Mouse (Mus musculus): Measurements from ENCODE around the gene Pigv.

DNA sequence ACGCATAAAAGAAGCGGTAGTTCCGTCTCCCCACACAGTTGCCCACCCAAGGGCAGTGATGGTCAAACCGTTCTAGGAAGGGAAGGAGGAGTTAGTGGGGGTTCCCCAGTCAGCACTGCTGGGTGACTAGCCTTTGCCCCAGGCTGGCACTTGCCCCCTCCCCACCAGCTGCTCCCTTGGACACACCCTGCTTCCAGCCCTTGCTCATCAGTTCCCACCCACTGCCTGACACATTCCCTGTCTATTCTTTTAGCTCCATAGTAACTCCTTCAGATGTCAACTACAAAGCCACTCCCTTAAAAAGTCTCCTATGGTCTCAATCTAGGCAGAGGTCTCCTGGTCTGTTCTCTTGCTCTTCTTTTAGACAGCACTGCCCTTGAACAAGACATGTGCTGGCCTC, 58.6 kb downstream of the Pigv start:
- TF ChIP-seq USF1 (IDR thresholded peaks at IDR 0.05; ENCODE audit: low read depth) = no peak
- TF ChIP-seq TCF3 (IDR thresholded peaks at IDR 0.05; ENCODE audit: insufficient read length, low read depth) = no peak
- no peak for TF ChIP-seq POLR2A (IDR thresholded peaks at IDR 0.05; ENCODE audit: insufficient read length, low read depth)
- no peak for TF ChIP-seq POLR2AphosphoS2 (IDR thresholded peaks at IDR 0.05; ENCODE audit: insufficient read length, low read depth)
- peak; percentile 5 to 93 (median 15) for TF ChIP-seq MYOG (IDR thresholded peaks at IDR 0.05; ENCODE audit: control insufficient read depth in 1 of 3, insufficient read depth in 1 of 3, insufficient read length in 2 of 3, low read depth in 2 of 3)
- no peak for TF ChIP-seq TCF12 (IDR thresholded peaks at IDR 0.05; ENCODE audit: insufficient read depth, poor library complexity, severe bottlenecking)
